Mouse (Mus musculus) layer of hippocampus, adult 11-12 months (tissue): ENCODE measurements around the gene Gm11549.

ENCODE experiments used
- DNase-seq: peaks from one replicate; pipeline ENCODE4 v3.0.0; 2022; ENCODE audit warnings: low spot score

The Gm11549 gene

DNA sequence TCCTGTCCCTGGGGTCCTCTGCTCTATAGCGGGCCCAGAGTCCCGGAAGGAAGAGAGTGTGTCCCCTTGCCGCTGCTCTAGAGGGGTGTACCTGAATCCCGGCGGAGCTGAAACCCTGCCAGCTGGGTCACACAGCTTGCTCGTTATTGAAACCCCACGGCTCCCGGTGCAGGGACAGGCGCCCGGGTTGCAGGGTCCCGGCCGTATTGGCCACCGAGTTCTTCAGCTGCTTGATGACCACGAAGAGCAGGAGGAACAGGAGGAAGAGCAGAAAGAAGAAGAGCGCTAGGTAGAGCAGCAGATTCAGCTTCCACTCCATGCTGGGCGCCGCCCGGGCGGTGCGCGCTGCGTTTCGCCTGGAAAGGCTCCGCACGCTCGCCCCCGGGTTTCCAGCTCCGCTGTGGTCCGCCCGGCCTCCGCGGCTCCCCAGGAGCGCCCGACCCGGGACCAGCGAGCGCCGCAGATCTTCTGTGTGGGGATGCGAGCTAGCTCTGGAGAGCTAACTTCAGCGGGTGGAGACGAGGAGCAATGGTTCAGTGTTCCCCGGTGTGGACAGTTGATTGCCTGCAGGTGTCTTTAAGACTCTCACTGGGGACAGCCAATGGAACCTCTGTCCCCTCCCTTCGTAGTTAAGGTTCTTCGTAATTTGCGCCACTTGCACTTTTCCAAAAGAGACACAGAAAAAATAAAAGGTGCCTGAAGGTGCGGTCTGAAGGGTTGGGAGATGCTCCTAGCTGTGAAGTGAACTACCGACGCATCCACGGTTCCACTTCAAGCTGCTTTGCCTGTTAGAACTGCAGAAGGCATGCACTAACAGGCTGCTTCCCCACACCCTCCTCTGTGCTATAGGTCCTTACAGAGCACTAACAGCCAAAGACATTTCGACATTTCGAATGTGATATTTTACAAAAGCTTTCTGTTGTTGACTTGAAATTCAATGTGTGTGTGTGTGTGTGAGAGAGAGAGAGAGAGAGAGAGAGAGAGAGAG is at the start of gene Gm11549:
TSS of gene Gm11549 (minus strand) at position 741 of the 988 bp plus-strand sequence.
- DNase-seq = no peak

DNA sequence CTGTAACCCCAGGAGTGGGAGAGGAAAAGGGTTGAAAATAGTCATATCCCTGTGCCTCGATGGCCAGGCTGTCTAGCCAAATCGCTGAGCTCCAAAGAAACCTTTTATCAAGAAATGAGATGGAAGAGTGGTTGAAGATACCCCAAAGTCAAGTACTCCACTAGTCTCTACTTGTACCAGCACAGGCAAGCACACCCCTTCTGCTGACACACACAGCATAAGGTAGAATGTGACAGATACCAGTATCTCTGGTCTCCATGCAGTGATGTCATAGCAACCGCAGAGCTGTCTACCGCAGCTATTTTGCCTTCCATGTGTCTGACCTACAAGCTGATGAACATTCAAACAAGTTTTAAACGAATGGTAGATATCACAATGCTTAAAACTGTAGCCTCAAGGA is 48.2 kb upstream of the Gm11549 start:
- DNase-seq = no peak

DNA sequence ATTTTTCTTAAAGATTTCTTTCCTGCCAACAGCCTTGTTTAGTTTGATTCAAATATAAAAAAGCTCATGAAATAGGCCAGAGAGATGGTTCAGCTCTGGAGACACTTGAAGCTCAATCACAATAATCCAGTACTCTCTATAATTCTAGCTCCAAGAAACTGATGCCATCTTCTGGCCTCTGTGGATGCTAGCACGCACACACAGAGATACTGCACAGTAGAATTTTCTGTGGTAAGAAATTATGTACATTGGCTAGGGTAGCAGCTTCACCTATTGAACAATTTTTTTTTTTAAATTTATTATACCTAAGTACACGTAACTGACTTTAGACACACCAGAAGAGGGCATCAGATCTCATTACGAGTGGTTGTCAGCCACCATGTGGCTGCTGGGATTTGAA is 42.1 kb upstream of the Gm11549 start:
- DNase-seq = no peak

DNA sequence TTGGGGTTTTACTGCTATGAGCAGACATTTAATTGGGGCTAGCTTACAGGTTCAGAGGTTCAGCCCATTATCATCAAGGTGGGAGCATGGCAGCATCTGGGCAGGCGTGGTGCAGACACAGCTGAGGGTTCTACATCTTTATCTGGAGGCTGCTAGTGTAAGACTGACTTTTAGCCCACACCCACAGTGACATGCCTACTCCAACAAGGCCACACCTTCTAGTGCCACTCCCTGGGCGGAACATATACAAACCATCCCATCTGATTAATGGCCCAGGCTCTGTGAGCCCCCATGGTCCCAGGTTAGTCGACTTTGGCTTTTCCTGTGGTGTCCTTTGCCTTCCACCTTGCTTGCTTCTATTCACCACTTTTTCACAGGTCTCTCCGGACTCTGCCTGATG is 38.0 kb upstream of the Gm11549 start:
- no peak for DNase-seq

DNA sequence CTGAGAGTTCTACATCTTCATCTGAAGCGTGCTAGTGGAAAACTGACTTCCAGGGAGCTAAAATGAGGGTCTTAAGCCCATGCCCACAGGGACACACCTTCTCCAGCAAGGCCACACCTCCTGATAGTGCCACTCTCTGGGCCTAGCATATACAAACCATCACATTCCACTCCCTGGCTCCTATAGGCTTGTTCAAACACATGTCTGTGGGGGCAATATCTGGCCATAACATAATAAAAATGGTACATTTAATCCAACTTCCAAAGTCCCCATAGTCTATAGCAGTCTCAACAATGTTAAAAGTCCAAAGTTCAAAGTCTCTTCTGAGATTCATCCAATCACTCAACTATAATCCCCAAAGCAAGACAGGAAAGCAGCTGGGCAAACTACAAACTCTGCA is 36.0 kb upstream of the Gm11549 start:
- no peak for DNase-seq

DNA sequence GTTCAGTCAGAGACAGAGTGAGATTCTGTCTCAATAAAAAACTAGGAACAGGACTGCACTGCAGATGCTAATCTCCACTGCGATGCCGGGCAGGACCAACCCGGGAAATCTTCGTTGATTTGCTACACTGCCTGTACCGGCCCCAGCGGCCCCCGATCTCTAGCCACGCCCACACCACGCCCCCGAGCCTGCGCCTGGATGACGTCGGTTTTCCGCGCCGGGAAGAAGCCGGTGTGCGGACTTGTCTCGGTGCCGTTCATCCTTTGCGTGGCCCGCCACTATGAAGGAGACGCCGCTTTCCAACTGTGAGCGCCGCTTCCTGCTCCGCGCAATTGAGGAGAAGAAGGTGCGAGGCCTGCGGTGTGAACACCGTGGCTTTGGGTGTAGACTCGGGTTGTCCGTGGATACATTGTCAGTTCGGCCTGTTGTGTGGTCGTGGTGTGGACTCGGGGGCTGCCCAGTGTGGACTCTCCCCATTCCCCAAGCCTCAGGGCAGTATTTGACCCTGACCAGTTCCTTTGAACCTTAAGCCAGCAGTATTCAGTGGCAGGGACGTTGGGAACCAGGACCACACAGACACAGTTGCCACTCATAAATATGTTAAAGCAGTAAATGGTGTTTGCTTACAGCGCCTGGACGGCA is 30.9 kb upstream of the Gm11549 start, which contains the start of gene Exosc9:
TSS of gene Exosc9 (plus strand) at position 201 of the 642 bp plus-strand sequence.
- peak; percentile 94 for DNase-seq

DNA sequence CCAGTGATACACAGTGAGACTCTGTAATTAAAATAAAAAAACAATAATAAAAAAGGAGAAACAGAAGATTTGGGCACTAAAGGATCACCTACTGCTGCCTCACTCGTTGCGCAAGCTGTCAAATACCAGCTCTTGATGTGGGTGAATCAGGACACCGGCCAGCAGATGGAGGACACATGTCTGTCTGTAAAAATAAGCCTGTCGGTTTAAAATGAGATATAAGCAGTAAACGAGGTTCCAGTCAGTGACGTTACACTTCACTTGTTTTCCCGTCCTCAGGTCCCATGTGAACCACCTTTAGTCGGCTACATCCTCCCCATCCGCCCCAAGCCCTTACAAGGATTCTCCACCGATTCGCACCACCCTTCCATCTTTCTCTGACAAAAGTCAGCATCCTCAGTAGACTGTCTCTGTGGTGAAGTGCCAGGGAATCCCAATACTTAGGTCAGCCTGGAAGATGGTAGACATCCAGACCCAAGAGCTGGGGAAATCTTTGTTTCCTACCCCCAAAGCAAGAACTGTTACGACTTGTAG is 30.3 kb upstream of the Gm11549 start:
- no peak for DNase-seq

DNA sequence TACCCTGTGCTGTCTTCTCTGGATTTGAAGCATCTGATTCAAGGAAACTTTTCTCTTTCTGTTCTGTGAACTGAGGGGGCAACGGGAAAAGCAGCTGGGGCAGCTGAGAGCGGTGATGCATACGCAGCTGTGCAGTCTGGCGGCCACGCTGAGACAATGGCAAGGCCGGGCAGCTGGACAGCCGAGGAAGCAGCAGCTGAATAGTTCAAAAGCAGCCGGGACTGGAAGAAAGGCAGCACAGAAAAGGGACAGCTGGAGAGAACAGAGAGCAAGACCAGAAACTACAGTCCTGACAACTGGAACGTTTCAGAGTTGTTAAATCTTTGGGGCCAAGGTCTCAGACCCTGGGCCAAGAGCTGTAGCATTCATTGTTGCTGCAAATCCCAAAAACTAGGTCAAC is 29.7 kb upstream of the Gm11549 start:
- peak; percentile 39 for DNase-seq

DNA sequence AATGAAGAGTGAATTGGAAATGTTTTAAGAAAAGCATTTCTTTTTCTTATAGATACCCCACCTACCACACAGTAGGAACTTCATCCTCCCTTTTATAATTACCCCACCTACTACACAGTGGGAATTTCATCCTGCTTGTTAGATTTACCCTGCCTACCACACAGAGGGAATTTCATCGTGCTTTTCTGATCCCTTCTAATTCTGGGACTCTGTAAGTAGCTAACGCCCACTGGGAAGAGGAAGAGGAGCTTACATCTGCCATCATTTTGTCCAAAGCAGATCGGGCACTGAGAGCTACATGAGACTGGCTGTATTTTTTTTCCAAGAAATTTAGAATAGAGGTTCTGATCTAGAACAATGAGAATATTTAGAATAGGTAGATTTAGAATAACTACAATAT is 23.3 kb upstream of the Gm11549 start:
- DNase-seq = no peak

DNA sequence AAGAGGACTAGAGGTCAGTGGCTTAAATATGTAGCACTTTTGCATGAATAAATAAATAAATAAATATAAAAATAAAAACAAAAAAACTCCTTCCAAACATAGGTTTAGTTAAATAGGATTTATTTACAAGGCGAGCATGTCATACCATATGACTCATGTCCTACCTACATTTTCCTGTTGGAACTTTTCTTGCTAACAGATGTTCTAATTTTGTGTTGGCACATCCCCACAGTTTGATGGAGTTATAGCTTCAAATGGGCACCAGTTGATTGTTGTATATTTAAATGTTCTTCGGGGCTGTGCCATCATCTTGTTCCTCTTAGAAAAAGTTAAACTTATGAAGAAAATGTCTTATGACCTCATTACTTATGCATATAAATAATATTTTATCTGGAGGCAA is 19.8 kb upstream of the Gm11549 start:
- DNase-seq = no peak

DNA sequence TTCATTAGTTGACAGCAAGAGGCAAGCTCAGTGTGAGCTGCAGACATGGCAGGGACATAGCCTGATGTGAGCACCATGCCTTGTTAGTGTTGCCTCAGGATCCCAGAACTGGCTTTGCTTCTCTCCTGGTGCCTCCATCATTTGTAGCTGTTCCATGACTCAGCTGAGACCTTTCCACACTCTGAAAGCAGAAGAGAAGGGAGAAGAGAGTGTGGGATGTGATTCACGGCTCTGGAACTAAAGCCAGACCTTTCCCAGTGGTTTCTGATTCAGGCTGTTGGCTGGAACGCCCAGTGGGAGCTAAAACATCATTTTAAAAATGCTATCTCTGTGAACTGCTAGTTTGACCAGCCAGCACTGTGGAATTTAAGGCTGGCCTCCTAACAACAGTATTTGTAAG is 19.1 kb upstream of the Gm11549 start:
- DNase-seq = no peak

DNA sequence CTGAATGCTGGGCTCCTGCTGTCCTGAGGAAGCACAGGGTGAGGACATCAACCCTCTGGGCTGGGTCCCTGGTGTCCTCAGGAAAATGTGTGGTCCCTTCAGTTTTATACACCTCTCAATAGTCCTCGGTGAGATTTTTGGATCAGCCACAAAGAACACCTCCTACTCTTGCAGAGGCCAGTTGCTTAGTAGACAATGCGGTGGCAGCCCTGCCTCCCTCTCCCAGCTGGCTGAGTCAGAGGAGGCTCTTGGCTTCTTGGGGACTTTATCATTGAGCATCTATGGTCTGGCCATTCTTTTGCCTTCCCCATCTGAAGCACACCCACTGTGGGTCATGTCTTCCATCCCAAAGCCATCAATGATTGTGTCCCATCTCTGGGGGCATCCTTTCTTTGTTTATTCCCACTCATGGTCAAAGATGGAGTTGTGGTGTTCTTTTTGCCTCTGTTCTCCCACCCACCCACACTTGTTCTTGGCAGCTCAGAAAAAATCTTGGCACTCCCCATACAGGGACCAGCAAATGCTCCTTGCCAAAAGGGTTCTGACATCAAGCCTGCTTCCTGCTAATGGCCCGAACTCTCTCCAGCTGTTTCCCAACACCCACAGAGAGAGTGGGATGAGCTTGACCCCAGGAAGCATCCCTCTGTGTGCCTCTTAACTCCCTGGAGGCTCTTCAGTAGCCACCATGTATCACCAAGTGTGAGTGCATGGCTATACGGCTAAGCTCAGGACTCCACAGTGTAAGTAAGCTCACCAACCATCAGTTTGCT is 16.3 kb upstream of the Gm11549 start:
- no peak for DNase-seq

DNA sequence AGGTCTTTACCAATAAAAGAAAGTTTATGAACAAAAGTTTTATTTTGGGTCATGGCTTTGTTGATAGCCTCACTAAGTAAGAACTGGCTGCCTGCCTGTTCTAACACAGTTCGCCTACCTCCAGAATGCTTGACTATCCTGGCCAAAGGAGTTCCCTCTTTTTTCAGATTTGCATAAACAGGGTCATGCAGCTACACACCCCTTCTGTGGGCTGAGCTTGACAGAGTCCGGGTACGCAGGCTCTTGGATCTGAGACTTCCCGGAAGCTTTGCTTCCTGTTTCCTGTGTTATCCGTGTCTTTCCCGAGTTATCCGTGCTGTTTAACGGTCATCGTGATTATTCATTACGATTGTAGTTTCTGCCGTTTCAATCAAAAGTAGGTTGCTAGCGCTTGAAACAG is 14.4 kb upstream of the Gm11549 start:
- no peak for DNase-seq

DNA sequence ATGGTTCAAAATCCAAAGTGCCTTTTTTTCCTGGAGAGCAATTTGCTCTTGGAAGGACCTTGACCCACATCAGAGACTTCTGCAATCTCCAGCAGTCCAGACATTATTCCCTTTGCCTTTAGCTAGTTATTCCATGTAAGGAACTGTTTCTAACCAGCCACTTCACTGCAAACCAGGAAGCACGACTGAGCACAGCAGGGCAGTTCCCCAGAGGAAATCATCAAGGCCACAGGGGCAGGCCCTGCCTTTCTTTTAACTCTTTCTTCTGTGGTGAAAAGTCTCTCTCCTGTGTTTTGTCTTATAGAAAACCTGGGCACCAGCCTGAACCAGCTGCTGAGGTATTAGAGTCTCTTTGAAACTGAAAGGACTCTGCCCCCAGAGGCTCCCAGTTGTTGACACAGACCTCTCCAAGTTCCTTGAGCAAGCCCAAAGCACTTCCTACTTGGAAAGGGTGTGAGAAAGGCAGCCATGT is 11.6 kb upstream of the Gm11549 start:
- DNase-seq = no peak

DNA sequence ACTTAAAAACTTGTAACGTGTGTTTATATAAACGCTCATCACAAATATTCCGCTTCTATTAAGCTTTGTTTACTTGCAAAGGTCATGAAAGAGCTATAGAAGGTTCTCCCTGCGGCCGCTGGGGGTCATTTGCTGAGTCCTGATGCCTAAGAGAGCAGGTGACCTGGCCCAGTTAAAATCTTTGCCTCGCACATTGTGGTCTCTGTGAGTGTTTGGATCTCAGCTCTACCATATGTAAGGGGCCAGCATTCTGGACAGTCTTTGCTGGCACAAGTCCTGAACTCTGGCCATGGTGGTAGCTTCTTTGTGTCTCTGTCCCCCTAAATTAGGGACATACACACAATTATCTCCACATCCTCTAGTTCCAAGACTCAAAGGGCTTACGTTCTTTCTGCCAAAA is 11.1 kb upstream of the Gm11549 start:
- no peak for DNase-seq

DNA sequence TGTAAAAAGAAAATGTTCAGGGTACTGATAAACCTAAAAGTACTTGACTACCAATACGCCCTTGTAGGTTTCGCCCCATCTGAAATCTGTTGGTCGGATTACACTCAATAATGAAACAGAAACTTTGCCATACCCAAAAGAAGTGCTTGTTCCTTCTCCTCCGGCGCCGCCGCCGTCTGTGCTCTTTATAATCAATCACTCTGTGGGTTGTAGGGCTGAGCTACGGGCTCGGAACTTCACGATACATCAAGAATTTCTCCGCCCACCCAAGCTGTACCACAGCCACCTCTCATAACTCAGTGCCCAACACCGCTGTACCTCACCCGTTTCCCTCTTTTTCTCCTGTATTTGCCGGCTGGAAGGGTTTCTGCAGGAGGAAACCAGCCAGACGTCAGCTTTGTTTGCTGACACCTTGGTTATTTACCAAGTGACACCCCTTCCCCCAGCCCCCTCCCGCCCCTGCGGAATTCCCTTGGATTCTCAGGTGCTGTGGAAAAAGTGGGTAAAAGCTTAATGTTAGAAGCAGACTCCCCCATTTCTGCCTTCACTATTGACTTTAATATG is 10.4 kb upstream of the Gm11549 start:
- DNase-seq = no peak

DNA sequence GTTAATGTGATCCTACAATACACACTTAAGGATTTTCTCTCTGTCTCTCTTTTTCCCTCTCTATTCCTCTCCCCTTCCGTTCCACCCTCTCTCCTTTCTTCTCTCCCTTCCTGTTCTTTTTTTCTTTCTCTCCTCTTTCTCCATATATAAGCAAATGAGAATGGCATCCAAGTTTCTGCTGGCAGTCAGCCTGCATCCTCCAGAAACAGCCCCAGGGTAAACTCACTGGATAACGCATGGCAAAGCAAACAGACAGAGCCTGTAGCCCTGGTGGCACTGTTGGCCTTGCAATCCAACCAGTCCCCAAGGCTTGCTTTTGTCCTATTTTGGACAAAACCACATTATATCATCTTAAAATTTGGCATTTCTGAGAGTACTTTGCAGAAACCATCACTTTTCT is 9.6 kb upstream of the Gm11549 start:
- no peak for DNase-seq

DNA sequence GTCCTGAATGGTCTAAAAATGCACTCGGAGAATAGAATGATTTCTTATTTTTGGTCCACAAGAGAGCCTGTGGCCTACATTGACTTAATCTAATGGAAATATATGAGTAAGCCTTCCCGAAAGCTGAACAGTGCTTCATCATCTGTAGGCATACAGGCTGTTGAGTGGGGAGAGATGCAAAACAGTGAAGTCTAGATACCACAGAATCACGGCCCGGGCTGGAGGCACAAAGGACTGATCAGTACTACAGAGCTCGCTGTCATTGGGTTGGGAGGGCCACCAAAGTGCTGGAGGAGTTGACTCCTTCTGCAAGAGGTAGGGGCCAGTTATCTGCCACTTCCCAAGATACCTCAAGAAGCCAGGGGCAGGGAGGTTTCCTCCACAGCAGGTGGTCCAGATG is 9.2 kb upstream of the Gm11549 start:
- no peak for DNase-seq

DNA sequence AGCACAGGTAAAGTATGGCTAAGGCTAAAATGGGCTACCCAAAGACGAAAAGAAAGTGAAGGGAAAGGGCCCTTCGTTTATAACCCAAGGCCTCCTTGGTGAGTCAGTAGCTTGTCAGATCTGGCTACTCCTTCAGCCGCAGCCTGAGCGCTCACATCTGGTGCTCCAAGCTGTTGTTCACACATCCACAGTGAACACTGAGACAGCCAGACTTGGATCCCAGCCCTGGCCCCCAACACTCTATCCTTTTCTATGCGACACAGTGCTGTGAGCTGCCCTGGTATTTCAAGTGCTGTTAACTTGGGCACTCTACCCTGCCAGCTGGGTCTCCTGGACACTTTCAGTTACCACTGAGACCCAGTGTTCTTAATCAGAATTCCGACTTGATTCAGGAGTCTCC is 8.7 kb upstream of the Gm11549 start:
- peak; percentile 33 for DNase-seq

DNA sequence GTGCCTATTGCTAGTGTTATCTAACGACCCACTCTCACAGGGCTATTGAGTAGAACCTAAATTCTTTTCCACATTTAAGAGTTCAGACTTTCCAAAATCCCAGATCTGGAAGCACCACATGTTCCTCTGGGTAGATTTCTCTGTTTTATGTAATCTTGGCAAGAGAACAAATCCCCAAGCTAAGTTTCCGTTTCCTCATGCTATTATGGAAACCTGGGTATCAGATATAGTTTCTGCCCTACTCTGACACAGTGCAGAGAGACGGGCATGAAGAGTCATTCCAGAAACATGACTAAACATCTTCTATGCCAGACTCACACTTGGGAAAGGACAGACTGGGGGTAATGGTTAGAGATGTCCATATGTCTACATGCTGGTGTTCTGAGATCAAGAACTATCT is 2.9 kb upstream of the Gm11549 start:
- no peak for DNase-seq

DNA sequence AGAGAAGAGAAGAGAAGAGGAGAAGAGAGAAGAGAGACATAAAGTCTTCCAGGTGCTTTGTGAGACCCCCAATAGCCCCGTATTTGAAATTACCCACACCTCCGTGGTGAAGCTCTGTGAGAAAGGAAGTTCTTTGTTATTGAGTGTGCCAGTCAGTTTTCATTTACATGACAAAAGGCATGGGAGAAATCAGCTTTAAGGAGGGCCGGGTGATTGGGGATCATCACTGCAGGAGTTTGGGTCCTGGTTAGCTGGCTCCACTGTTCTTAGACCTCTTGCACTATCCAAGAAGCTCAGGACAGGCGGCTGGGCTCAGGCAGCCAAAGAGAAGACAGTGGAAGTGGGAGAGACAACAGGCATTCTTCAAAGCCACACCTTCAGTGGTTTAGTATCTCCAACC is 524 bp upstream of the Gm11549 start:
- no peak for DNase-seq

DNA sequence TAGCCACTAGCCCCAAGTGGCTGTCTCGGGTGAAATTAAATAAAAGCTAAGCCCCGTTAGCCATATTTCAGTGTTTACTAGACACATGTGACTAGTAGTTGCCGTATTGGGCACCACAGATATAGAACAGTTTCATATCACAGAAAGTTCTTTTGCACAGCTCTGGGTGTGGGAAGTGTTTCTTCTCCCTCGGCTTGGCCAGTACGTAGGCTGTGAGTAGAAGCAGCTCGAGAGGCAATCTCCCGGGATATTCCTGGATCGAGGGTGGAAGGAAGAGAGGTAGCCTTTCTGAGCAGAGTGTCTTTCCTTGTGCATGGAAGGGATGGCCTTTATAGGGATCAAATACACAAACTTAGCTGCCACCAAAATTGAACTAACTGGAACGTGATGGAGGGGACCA is 5.4 kb downstream of the Gm11549 start:
- DNase-seq = no peak
